Mouse (Mus musculus): ENCODE data around the gene Rbms3.

DNA sequence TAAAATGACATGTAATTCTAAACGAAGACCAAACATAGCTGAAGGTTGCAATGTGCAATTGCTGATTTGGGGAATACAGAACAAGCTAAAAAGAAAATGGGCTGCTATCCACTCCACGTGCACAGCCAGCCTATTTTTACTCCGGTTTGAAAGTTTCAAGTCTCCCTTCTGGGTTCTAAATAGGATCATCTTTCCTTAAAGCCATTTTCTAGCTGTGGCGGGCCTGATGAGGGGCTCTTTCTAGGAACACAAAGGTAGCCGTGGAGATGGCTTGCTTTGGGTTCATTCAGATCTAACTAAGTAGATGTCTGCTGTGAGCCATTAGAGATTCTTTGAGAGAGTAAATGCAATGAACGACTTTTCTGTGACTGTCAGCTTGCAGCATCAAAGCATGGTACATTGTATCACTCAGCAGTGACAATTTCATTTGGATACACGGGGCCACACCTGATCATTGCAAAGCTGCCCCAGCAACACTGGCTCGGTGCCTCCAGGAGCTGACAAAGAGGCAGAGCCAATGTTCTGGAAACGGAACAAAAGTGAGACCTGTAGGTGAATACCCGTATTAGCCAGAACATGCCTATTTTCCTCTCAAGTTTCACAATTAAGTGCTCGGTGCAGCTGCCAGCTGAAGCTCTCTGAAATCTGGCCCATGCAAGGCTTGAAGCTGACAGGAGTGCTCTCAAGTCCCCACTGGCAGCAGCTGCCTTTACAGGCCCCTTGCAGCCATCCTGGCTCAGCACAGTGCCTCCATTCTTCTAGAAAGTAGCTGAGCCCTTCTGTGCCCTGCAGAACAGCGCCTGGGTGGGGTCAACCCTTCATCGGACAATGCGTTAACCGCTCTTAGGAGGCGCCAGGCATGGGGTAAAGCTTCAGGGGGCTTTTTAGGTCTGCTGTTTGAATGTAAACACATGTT, 822.3 kb downstream of the Rbms3 start:
- no peak for TF ChIP-seq CTCF (conservative IDR thresholded peaks at IDR 0.05 in 1 of 2, IDR thresholded peaks at IDR 0.05 in 1 of 2; ENCODE audit: low read depth in 2 of 2, low read length in 2 of 2)
- TF ChIP-seq POLR2AphosphoS2 (IDR thresholded peaks at IDR 0.05; ENCODE audit: low read depth, low read length): no peak
- TF ChIP-seq POLR2A (IDR thresholded peaks at IDR 0.05; ENCODE audit: low read depth, low read length): no peak
- TF ChIP-seq KAT2A (IDR thresholded peaks at IDR 0.05; ENCODE audit: insufficient replicate concordance, low read length): no peak
- no peak for TF ChIP-seq UBTF (IDR thresholded peaks at IDR 0.05; ENCODE audit: low read depth, low read length)
- TF ChIP-seq TBP (conservative IDR thresholded peaks at IDR 0.05; ENCODE audit: low read depth, low read length): no peak
- TF ChIP-seq EP300 (IDR thresholded peaks at IDR 0.05; ENCODE audit: low read length): no peak
